Mouse (Mus musculus): Measurements from ENCODE around the gene Yeats2. TPM values are rescaled to one million over a fixed set of nuclear protein-coding genes. Genes with fewer than 3 reads are reported as not detected.
A peak's percentile ranks its signal among the peaks of the same experiment; 100 is the strongest.

The Yeats2 gene
- polyA plus RNA-seq, 1 experiment from 2014 or later, result 14.7 TPM

- peaks cover 71% of the 10 kb centered on the region for H3K36me3 ChIP-seq (ENCODE audit: control insufficient read depth, insufficient read depth)
- no peak for ATAC-seq (replicated peaks; ENCODE audit: extremely low read depth, insufficient read depth, low FRiP score)
These were observed 72.8 kb downstream of the Yeats2 start for GRCm38 (mm10) chr16:20213591-20214226.

GRCm38 (mm10) chr16:20222726-20223125 lies 81.9 kb downstream of the Yeats2 start:
- no peak overlapping the region for H3K4me2 ChIP-seq (ENCODE audit: low read depth, low read length)
- H3K9me3 ChIP-seq (replicated peaks; ENCODE audit: control insufficient read depth, low read length), result no peaks in the 10 kb centered on the region
- H3K27ac ChIP-seq (ENCODE audit: low read length), result no peak overlapping the region
- peaks cover 54% of the 10 kb centered on the region for H3K36me3 ChIP-seq (ENCODE audit: control insufficient read depth, insufficient read depth)
- H3K9ac ChIP-seq (ENCODE audit: low read length), result no peak overlapping the region
- H3K4me3 ChIP-seq (ENCODE audit: low read length), result no peak overlapping the region
- peaks cover 9% of the 10 kb centered on the region for H3K4me1 ChIP-seq (ENCODE audit: control insufficient read depth, insufficient read depth, low read length)
- no peak for ATAC-seq (replicated peaks; ENCODE audit: extremely low read depth, insufficient read depth, low FRiP score)
- WGBS, result 97% methylated on average over 6 of the region's 6 CpGs
- no peaks in the 10 kb centered on the region for H3K27me3 ChIP-seq (ENCODE audit: control insufficient read depth, insufficient read depth, low read length)

More at GRCm38 (mm10) chr16:20213591-20214226, 72.8 kb downstream of the Yeats2 start:
- Histone ChIP-seq H3K4me1 (ENCODE audit: control insufficient read depth, insufficient read depth, low read length) (no peaks in the 10 kb centered on the region), H3K4me3 (ENCODE audit: low read length) (no peak overlapping the region), H3K27me3 (ENCODE audit: control insufficient read depth, insufficient read depth, low read length) (no peaks in the 10 kb centered on the region), H3K9me3 (replicated peaks; ENCODE audit: control insufficient read depth, low read length) (no peaks in the 10 kb centered on the region), H3K27ac (ENCODE audit: low read length) (no peak overlapping the region), H3K4me2 (ENCODE audit: low read depth, low read length) (no peak overlapping the region), H3K9ac (ENCODE audit: low read length) (no peak overlapping the region)
- 87% methylated on average over 3 of the region's 3 CpGs for WGBS

- peaks cover 58% of the 10 kb centered on the region for H3K36me3 ChIP-seq (ENCODE audit: control insufficient read depth, insufficient read depth)
- no peaks in the 10 kb centered on the region for H3K9me3 ChIP-seq (replicated peaks; ENCODE audit: control insufficient read depth, low read length)
- H3K4me2 ChIP-seq (ENCODE audit: low read depth, low read length), result no peak overlapping the region
- H3K4me1 ChIP-seq (ENCODE audit: control insufficient read depth, insufficient read depth, low read length), result peaks cover 11% of the 10 kb centered on the region
- H3K9ac ChIP-seq (ENCODE audit: low read length), result no peak overlapping the region
- no peaks in the 10 kb centered on the region for H3K27me3 ChIP-seq (ENCODE audit: control insufficient read depth, insufficient read depth, low read length)
- no peak for ATAC-seq (replicated peaks; ENCODE audit: extremely low read depth, insufficient read depth, low FRiP score)
- WGBS, result 89% methylated on average over 4 of the region's 4 CpGs
- H3K4me3 ChIP-seq (ENCODE audit: low read length), result no peak overlapping the region
- H3K27ac ChIP-seq (ENCODE audit: low read length), result no peak overlapping the region
These were observed 85.8 kb downstream of the Yeats2 start for GRCm38 (mm10) chr16:20226676-20227075.

- Histone ChIP-seq H3K4me1 (ENCODE audit: control insufficient read depth, insufficient read depth, low read length) (peaks cover 11% of the 10 kb centered on the region), H3K4me2 (ENCODE audit: low read depth, low read length) (no peak overlapping the region), H3K9ac (ENCODE audit: low read length) (no peak overlapping the region), H3K36me3 (ENCODE audit: control insufficient read depth, insufficient read depth) (peaks cover 52% of the 10 kb centered on the region), H3K27ac (ENCODE audit: low read length) (no peak overlapping the region; the same call in 1 of the 2 replicates), H3K4me3 (ENCODE audit: low read length) (no peak overlapping the region), H3K27me3 (ENCODE audit: control insufficient read depth, insufficient read depth, low read length) (no peaks in the 10 kb centered on the region), H3K9me3 (replicated peaks; ENCODE audit: control insufficient read depth, low read length) (no peaks in the 10 kb centered on the region)
- ATAC-seq (replicated peaks; ENCODE audit: extremely low read depth, insufficient read depth, low FRiP score), result peak; percentile 67; the same call in 1 of the 2 replicates
- WGBS, result 28% methylated on average over 6 of the region's 6 CpGs
These were observed 86.6 kb downstream of the Yeats2 start for GRCm38 (mm10) chr16:20227504-20227903.

GRCm38 (mm10) chr16:20228167-20228566 lies 87.3 kb downstream of the Yeats2 start:
- 84% methylated on average over 5 of the region's 5 CpGs for WGBS
- Histone ChIP-seq H3K9ac (ENCODE audit: low read length) (no peak overlapping the region), H3K4me3 (ENCODE audit: low read length) (no peak overlapping the region), H3K4me2 (ENCODE audit: low read depth, low read length) (no peak overlapping the region), H3K4me1 (ENCODE audit: control insufficient read depth, insufficient read depth, low read length) (peaks cover 11% of the 10 kb centered on the region), H3K9me3 (replicated peaks; ENCODE audit: control insufficient read depth, low read length) (no peaks in the 10 kb centered on the region), H3K36me3 (ENCODE audit: control insufficient read depth, insufficient read depth) (peaks cover 46% of the 10 kb centered on the region), H3K27me3 (ENCODE audit: control insufficient read depth, insufficient read depth, low read length) (no peaks in the 10 kb centered on the region), H3K27ac (ENCODE audit: low read length) (no peak overlapping the region)
- ATAC-seq (replicated peaks; ENCODE audit: extremely low read depth, insufficient read depth, low FRiP score), result no peak

GRCm38 (mm10) chr16:20234406-20234805 lies 93.5 kb downstream of the Yeats2 start:
- Histone ChIP-seq H3K9ac (ENCODE audit: low read length) (no peak overlapping the region), H3K36me3 (ENCODE audit: control insufficient read depth, insufficient read depth) (peaks cover 21% of the 10 kb centered on the region), H3K4me2 (ENCODE audit: low read depth, low read length) (no peak overlapping the region), H3K27ac (ENCODE audit: low read length) (no peak overlapping the region), H3K4me3 (ENCODE audit: low read length) (no peak overlapping the region), H3K9me3 (replicated peaks; ENCODE audit: control insufficient read depth, low read length) (no peaks in the 10 kb centered on the region), H3K4me1 (ENCODE audit: control insufficient read depth, insufficient read depth, low read length) (no peaks in the 10 kb centered on the region), H3K27me3 (ENCODE audit: control insufficient read depth, insufficient read depth, low read length) (no peaks in the 10 kb centered on the region)
- ATAC-seq (replicated peaks; ENCODE audit: extremely low read depth, insufficient read depth, low FRiP score), result no peak
- WGBS, result 67% methylated on average over 4 of the region's 4 CpGs

GRCm38 (mm10) chr16:20237426-20237825 lies 96.6 kb downstream of the Yeats2 start:
- Histone ChIP-seq H3K27me3 (ENCODE audit: control insufficient read depth, insufficient read depth, low read length) (peaks cover 5% of the 10 kb centered on the region; the same call in 1 of the 2 replicates), H3K27ac (ENCODE audit: low read length) (no peak overlapping the region), H3K36me3 (ENCODE audit: control insufficient read depth, insufficient read depth) (peaks cover 3% of the 10 kb centered on the region), H3K4me2 (ENCODE audit: low read depth, low read length) (no peak overlapping the region), H3K4me3 (ENCODE audit: low read length) (no peak overlapping the region), H3K9me3 (replicated peaks; ENCODE audit: control insufficient read depth, low read length) (no peaks in the 10 kb centered on the region), H3K4me1 (ENCODE audit: control insufficient read depth, insufficient read depth, low read length) (peaks cover 3% of the 10 kb centered on the region), H3K9ac (ENCODE audit: low read length) (no peak overlapping the region)
- 76% methylated on average over 4 of the region's 4 CpGs for WGBS
- no peak for ATAC-seq (replicated peaks; ENCODE audit: extremely low read depth, insufficient read depth, low FRiP score)

- no peak overlapping the region for H3K4me3 ChIP-seq (ENCODE audit: low read length)
- no peak overlapping the region for H3K4me2 ChIP-seq (ENCODE audit: low read depth, low read length)
- no peaks in the 10 kb centered on the region for H3K9me3 ChIP-seq (replicated peaks; ENCODE audit: control insufficient read depth, low read length)
- no peak overlapping the region for H3K27ac ChIP-seq (ENCODE audit: low read length)
- 89% methylated on average over 4 of the region's 4 CpGs for WGBS
- H3K27me3 ChIP-seq (ENCODE audit: control insufficient read depth, insufficient read depth, low read length), result peaks cover 5% of the 10 kb centered on the region; the same call in 1 of the 2 replicates
- no peak for ATAC-seq (replicated peaks; ENCODE audit: extremely low read depth, insufficient read depth, low FRiP score)
- peaks cover 3% of the 10 kb centered on the region for H3K36me3 ChIP-seq (ENCODE audit: control insufficient read depth, insufficient read depth)
- H3K4me1 ChIP-seq (ENCODE audit: control insufficient read depth, insufficient read depth, low read length), result peaks cover 3% of the 10 kb centered on the region
- H3K9ac ChIP-seq (ENCODE audit: low read length), result no peak overlapping the region
These were observed 97.8 kb downstream of the Yeats2 start for GRCm38 (mm10) chr16:20238646-20239045.

GRCm38 (mm10) chr16:20240468-20241414 lies 99.9 kb downstream of the Yeats2 start, which contains the start of gene Map6d1:
Gene Map6d1 (minus strand): TSS chr16:20241358.
- H3K4me2 ChIP-seq (ENCODE audit: low read depth, low read length), result peak within 1 kb of the TSS; percentile 98
- peaks cover 5% of the 10 kb centered on the region; the same call in 1 of the 2 replicates for H3K27me3 ChIP-seq (ENCODE audit: control insufficient read depth, insufficient read depth, low read length)
- no peaks in the 10 kb centered on the region for H3K9me3 ChIP-seq (replicated peaks; ENCODE audit: control insufficient read depth, low read length)
- peak; percentile 66 for ATAC-seq (replicated peaks; ENCODE audit: extremely low read depth, insufficient read depth, low FRiP score)
- H3K4me3 ChIP-seq (ENCODE audit: low read length), result peak within 1 kb of the TSS; percentile 77
- H3K27ac ChIP-seq (ENCODE audit: low read length), result no peak within 1 kb of the TSS
- H3K9ac ChIP-seq (ENCODE audit: low read length), result peak within 1 kb of the TSS; percentile 72
- 1% methylated on average over 89 of the region's 90 CpGs for WGBS
- peaks cover 3% of the 10 kb centered on the region for H3K4me1 ChIP-seq (ENCODE audit: control insufficient read depth, insufficient read depth, low read length)
- H3K36me3 ChIP-seq (ENCODE audit: control insufficient read depth, insufficient read depth), result peaks cover 3% of the 10 kb centered on the region; the same call in 1 of the 2 replicates

All from heart, embryonic 16.5 days (tissue).